Mouse (Mus musculus): ENCODE results near the gene Agbl2. TPM values are rescaled to one million over a fixed set of nuclear protein-coding genes. Genes with fewer than 3 reads are reported as not detected.

Gene Agbl2
- polyA plus RNA-seq, 1 experiment from 2014 or later: 0.88 TPM

DNA sequence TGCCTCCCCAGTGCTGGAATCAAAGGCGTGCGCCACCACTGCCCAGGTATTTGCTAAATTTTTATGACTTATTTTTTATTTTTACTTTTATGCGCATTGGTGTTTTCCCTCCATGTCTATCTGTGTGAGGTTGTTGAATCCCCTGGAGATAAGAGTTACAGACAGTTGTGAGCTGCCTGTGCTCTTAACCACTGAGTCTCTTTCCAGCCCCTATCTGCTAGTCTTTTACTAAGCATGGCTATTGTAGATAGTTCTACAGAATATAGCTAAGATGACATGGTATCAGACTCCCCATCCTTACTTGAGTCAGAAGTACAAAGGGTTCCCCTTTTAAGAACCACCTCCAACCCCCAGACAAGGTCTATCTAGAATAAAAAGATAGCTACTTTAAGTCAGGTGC lies 28.3 kb upstream of the Agbl2 start:
- 97% methylated on average over 3 of the region's 3 CpGs for WGBS
- no peaks in the 10 kb centered on the region for H3K4me1 ChIP-seq
- no peak overlapping the region for H3K27ac ChIP-seq (replicated peaks)
- no peaks in the 10 kb centered on the region for H3K9me3 ChIP-seq
- no peak for DNase-seq (ENCODE audit: low spot score)
- H3K36me3 ChIP-seq (replicated peaks): peaks cover 97% of the 10 kb centered on the region
- H3K4me3 ChIP-seq: no peak overlapping the region
- no peaks in the 10 kb centered on the region for H3K27me3 ChIP-seq (replicated peaks; ENCODE audit: low read depth, poor library complexity, severe bottlenecking)

DNA sequence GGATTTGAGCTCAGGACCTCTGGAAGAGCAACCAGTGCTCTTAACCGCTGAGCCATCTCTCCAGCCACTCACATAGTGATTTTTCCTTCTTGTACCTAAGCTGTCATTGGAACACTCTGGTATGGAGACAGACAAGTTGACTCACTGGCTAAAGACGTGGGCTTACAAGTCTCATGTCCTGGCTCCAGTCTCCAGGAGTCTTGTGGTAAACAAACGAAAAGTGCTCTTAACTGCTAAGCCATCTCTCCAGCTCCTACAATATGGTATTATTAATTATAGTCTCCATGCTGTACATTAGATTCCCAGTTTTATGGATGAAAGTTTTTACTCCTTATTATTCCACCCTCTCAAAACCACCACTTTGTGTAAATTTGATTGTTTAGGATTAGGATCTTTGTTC lies 17.4 kb upstream of the Agbl2 start:
- H3K27me3 ChIP-seq (replicated peaks; ENCODE audit: low read depth, poor library complexity, severe bottlenecking): no peaks in the 10 kb centered on the region
- H3K4me3 ChIP-seq: no peak overlapping the region
- peaks cover 99% of the 10 kb centered on the region for H3K36me3 ChIP-seq (replicated peaks)
- WGBS: 84% methylated on average over 3 of the region's 3 CpGs
- no peak overlapping the region for H3K27ac ChIP-seq (replicated peaks)
- no peaks in the 10 kb centered on the region for H3K4me1 ChIP-seq
- no peak for DNase-seq (ENCODE audit: low spot score)
- no peaks in the 10 kb centered on the region for H3K9me3 ChIP-seq

DNA sequence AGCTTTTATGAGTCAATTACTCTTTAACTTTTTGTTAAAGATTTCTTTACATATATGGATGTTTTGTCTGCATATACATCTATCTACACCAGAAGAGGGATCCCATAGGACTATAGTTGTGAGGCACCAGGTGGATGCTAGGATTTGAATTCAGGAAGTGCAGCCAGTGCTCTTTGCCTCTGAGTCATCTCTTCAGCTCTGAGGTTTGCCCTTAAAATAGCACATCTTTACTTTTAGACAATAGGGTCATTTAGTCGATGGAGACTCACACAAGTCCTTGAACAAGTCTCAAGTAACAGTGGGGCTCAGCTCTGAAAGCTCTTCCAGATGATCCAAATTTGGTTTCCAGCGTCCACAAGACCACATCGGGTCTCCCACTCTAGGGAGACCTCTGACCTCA lies 1.2 kb upstream of the Agbl2 start:
- peak; percentile 42 for DNase-seq (ENCODE audit: low spot score)
- Histone ChIP-seq H3K27ac (replicated peaks) (no peak overlapping the region), H3K4me3 (no peak overlapping the region), H3K27me3 (replicated peaks; ENCODE audit: low read depth, poor library complexity, severe bottlenecking) (peaks cover 12% of the 10 kb centered on the region), H3K4me1 (peaks cover 19% of the 10 kb centered on the region), H3K36me3 (replicated peaks) (peaks cover 52% of the 10 kb centered on the region), H3K9me3 (no peaks in the 10 kb centered on the region)
- WGBS: 22% methylated on average over 3 of the region's 3 CpGs

GRCm38 (mm10) chr2:90781938-90782337 lies 589 bp upstream of the Agbl2 start:
- WGBS: 32% methylated on average over 2 of the region's 2 CpGs

GRCm38 (mm10) chr2:90782901-90783486 lies 467 bp downstream of the Agbl2 start:
- Histone ChIP-seq H3K27me3 (replicated peaks; ENCODE audit: low read depth, poor library complexity, severe bottlenecking) (peaks cover 12% of the 10 kb centered on the region), H3K27ac (replicated peaks) (peak overlapping the region; percentile 65), H3K4me3 (peak overlapping the region; percentile 61), H3K4me1 (peaks cover 19% of the 10 kb centered on the region), H3K9me3 (no peaks in the 10 kb centered on the region), H3K36me3 (replicated peaks) (peaks cover 36% of the 10 kb centered on the region)
- WGBS: 2% methylated on average over 28 of the region's 29 CpGs
- peak; percentile 56 for DNase-seq (ENCODE audit: low spot score)

More at GRCm38 (mm10) chr2:90781938-90782337, 589 bp upstream of the Agbl2 start:
- peak overlapping the region; percentile 61; the same call in 1 of the 2 replicates for H3K4me3 ChIP-seq
- DNase-seq (ENCODE audit: low spot score): no peak
- peaks cover 19% of the 10 kb centered on the region for H3K4me1 ChIP-seq
- 0 out of 2 replicates have a peak overlapping the region, but pooled peaks have one; percentile 65 for H3K27ac ChIP-seq (replicated peaks)
- peaks cover 12% of the 10 kb centered on the region for H3K27me3 ChIP-seq (replicated peaks; ENCODE audit: low read depth, poor library complexity, severe bottlenecking)
- no peaks in the 10 kb centered on the region for H3K9me3 ChIP-seq
- peaks cover 46% of the 10 kb centered on the region for H3K36me3 ChIP-seq (replicated peaks)

DNA sequence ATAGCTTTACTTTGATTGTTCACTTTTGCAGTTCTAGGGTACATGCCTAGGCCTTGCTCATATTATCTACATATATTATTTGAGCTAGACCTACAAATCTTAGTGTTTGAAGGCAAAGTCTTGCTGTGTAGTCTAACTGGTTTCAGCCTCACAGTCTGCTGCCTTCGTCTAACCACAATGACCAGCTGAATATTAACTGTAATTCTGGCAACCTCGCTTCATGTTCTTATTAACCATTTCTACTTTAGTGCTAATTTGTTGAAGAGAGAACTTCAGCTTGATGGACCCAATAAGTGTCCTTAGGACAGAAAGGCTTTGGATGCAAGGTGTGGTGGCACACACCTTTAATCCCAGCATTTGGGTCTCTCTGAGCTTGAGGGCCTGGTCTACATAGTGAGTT lies 5.6 kb downstream of the Agbl2 start:
- Histone ChIP-seq H3K4me1 (peaks cover 6% of the 10 kb centered on the region), H3K4me3 (no peak overlapping the region), H3K27me3 (replicated peaks; ENCODE audit: low read depth, poor library complexity, severe bottlenecking) (peaks cover 12% of the 10 kb centered on the region), H3K36me3 (replicated peaks) (no peaks in the 10 kb centered on the region), H3K27ac (replicated peaks) (no peak overlapping the region), H3K9me3 (no peaks in the 10 kb centered on the region)
- no peak for DNase-seq (ENCODE audit: low spot score)
- 91% methylated on average over 2 of the region's 2 CpGs for whole genome bisulfite sequencing

- no peaks in the 10 kb centered on the region for H3K36me3 ChIP-seq (replicated peaks)
- H3K4me3 ChIP-seq: no peak overlapping the region
- WGBS: 83% methylated on average over 6 of the region's 6 CpGs
- no peaks in the 10 kb centered on the region for H3K27me3 ChIP-seq (replicated peaks; ENCODE audit: low read depth, poor library complexity, severe bottlenecking)
- H3K9me3 ChIP-seq: no peaks in the 10 kb centered on the region
- H3K4me1 ChIP-seq: no peaks in the 10 kb centered on the region
- DNase-seq (ENCODE audit: low spot score): no peak
- H3K27ac ChIP-seq (replicated peaks): no peak overlapping the region
Observed at GRCm38 (mm10) chr2:90808241-90809126, 26.0 kb downstream of the Agbl2 start.

DNA sequence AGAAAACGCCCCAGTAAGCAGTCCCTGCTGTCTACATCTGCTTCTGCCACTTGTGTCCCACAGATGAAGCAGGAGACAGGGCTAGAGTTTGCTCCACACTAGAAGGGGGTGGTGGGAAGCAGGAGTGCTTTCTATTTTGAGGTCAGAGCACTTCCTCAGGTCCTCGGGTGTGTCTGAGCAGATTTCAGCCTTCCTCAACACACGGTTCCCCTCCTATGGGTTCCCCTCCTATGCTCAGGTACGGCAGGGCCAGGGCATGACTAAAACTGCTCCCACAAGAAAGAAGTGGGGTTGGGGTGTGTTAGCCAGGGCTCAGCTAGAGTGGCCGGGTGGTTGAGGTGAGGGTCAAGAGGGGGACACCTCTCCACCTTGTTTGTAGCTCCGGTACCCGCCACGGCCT lies 28.2 kb downstream of the Agbl2 start:
- Histone ChIP-seq H3K27me3 (replicated peaks; ENCODE audit: low read depth, poor library complexity, severe bottlenecking) (no peaks in the 10 kb centered on the region), H3K4me1 (no peaks in the 10 kb centered on the region), H3K36me3 (replicated peaks) (no peaks in the 10 kb centered on the region), H3K27ac (replicated peaks) (no peak overlapping the region), H3K9me3 (no peaks in the 10 kb centered on the region), H3K4me3 (no peak overlapping the region)
- DNase-seq (ENCODE audit: low spot score): no peak
- 90% methylated on average over 8 of the region's 8 CpGs for WGBS

DNA sequence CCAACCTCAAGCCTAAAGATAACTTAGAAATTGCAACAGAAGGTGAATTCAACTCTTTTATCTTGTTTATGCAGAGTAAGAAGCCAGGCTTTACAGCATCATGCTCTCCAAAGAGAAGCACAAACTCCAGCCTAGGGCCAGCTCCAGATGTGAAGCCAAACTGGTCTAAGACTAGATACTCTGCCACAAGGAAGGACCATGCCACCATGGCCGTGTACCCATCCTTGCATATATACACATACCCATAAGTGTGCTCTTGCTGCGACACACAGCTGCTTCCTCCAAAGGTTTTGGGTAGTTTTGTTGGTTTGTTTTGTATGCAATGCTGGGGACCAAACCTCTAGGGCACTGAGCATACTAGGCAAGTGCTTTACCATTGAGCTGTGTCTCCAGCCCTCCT lies 32.7 kb downstream of the Agbl2 start:
- 87% methylated on average over 2 of the region's 2 CpGs for WGBS
- no peaks in the 10 kb centered on the region for H3K36me3 ChIP-seq (replicated peaks)
- no peak overlapping the region for H3K27ac ChIP-seq (replicated peaks)
- H3K4me3 ChIP-seq: no peak overlapping the region
- no peak for DNase-seq (ENCODE audit: low spot score)
- H3K4me1 ChIP-seq: no peaks in the 10 kb centered on the region
- no peaks in the 10 kb centered on the region for H3K27me3 ChIP-seq (replicated peaks; ENCODE audit: low read depth, poor library complexity, severe bottlenecking)
- H3K9me3 ChIP-seq: no peaks in the 10 kb centered on the region

DNA sequence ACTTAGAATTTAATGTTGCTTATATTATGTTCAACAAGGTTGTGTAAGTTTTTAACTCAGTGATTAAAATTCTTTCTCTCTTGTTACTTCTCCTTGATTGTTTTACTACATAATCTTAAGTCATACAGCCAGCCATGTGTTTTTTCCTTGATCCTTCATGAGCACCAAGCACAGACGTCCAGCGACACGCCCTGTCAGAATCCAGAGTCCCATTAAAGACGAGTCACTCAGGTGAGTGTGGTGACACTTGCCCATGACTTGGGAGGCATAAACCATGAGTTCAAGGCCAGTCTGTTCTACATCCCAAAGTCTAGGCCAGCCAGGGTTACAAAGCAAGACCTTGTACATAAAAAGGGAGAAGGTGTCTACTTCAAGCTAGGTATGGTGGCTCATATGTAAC lies 33.6 kb downstream of the Agbl2 start:
- H3K27ac ChIP-seq (replicated peaks): no peak overlapping the region
- WGBS: 84% methylated on average over 4 of the region's 4 CpGs
- no peaks in the 10 kb centered on the region for H3K36me3 ChIP-seq (replicated peaks)
- no peaks in the 10 kb centered on the region for H3K27me3 ChIP-seq (replicated peaks; ENCODE audit: low read depth, poor library complexity, severe bottlenecking)
- DNase-seq (ENCODE audit: low spot score): no peak
- H3K4me3 ChIP-seq: no peak overlapping the region
- no peaks in the 10 kb centered on the region for H3K9me3 ChIP-seq
- no peaks in the 10 kb centered on the region for H3K4me1 ChIP-seq

DNA sequence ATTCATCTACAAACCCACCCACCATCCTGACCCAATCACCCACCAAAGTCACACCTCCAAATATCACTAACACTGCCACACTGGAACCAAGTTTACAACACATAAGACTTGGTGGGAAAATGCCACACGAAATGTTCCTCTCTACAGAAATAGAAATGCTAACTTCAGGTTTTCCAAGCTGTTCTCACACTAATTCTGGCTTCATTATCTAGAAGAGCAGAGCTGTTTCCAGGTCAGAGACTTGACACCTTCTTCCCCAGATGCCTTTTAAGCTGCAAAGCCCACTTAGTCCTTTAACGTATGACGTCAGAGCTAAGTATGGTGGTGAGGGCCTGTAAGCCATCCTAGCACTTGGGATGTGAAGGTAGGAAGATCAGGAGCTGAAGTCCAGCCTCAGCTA lies 36.2 kb downstream of the Agbl2 start:
- H3K9me3 ChIP-seq: no peaks in the 10 kb centered on the region
- no peaks in the 10 kb centered on the region for H3K36me3 ChIP-seq (replicated peaks)
- no peaks in the 10 kb centered on the region for H3K27me3 ChIP-seq (replicated peaks; ENCODE audit: low read depth, poor library complexity, severe bottlenecking)
- no peak for DNase-seq (ENCODE audit: low spot score)
- H3K27ac ChIP-seq (replicated peaks): no peak overlapping the region
- no peaks in the 10 kb centered on the region for H3K4me1 ChIP-seq
- WGBS: 90% methylated on average over 3 of the region's 3 CpGs
- no peak overlapping the region for H3K4me3 ChIP-seq

DNA sequence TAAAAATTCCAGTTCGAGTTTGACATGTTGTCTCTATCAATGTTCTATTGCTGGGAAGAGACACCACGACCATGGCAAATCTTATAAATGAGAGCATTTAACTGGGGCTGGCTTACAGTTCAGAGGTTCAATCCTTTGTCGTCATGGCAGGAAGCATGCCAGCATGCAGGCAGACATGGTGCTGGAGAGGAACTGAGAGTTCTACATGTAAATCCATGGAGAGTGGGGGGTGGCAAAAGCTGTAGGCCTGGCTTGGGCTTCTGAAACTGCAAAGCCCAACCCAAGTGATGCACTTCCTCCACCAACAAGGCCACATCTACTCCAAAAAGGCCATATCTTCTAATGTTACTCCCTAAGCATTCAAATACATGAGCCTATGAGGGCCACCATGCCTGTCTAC lies 38.4 kb downstream of the Agbl2 start:
- no peak overlapping the region for H3K27ac ChIP-seq (replicated peaks)
- no peak overlapping the region for H3K4me3 ChIP-seq
- H3K4me1 ChIP-seq: no peaks in the 10 kb centered on the region
- DNase-seq (ENCODE audit: low spot score): no peak
- 84% methylated on average over 3 of the region's 3 CpGs for WGBS
- no peaks in the 10 kb centered on the region for H3K9me3 ChIP-seq
- H3K36me3 ChIP-seq (replicated peaks): no peaks in the 10 kb centered on the region
- H3K27me3 ChIP-seq (replicated peaks; ENCODE audit: low read depth, poor library complexity, severe bottlenecking): no peaks in the 10 kb centered on the region

GRCm38 (mm10) chr2:90822978-90823377 lies 40.5 kb downstream of the Agbl2 start:
- DNase-seq (ENCODE audit: low spot score): no peak
- 91% methylated on average over 2 of the region's 2 CpGs for WGBS
- no peaks in the 10 kb centered on the region for H3K4me1 ChIP-seq

More at GRCm38 (mm10) chr2:90822978-90823377, 40.5 kb downstream of the Agbl2 start:
- Histone ChIP-seq H3K36me3 (replicated peaks) (no peaks in the 10 kb centered on the region), H3K9me3 (no peaks in the 10 kb centered on the region), H3K27me3 (replicated peaks; ENCODE audit: low read depth, poor library complexity, severe bottlenecking) (no peaks in the 10 kb centered on the region), H3K27ac (replicated peaks) (no peak overlapping the region), H3K4me3 (no peak overlapping the region)
